Mouse (Mus musculus) CH12.LX (cell line): Measurements from ENCODE around the gene Sertad4.

Source experiments
- BHLHE40 ChIP-seq: IDR thresholded peaks from 2 replicates; pipeline ENCODE4 v1.6.1; 2011; ENCODE audit warnings: mild to moderate bottlenecking, low read depth, low read length, improper control_type of control experiment
- CHD2 ChIP-seq: IDR thresholded peaks from 2 replicates; pipeline ENCODE4 v1.6.1; 2011; ENCODE audit warnings: low read length, improper control_type of control experiment
- CTCF ChIP-seq, 2 experiments: IDR thresholded peaks in 1 of 2; conservative IDR thresholded peaks in 1 of 2; 2 replicates each; pipeline ENCODE4 v1.5.1; 2011 to 2012; ENCODE audit warnings: low read depth in 2 of 2, low read length in 2 of 2, improper control_type of control experiment in 1 of 2, inconsistent platforms in 1 of 2, mild to moderate bottlenecking in 1 of 2, moderate library complexity in 1 of 2
- GABPA ChIP-seq: IDR thresholded peaks from 2 replicates; pipeline ENCODE4 v1.6.1; 2012; ENCODE audit warnings: low read depth, low read length, improper control_type of control experiment, inconsistent platforms; ENCODE audit not compliant: insufficient replicate concordance
- JUND ChIP-seq: conservative IDR thresholded peaks from 2 replicates; pipeline ENCODE4 v1.6.1; 2011; ENCODE audit warnings: low read depth, low read length, improper control_type of control experiment
- MAX ChIP-seq: IDR thresholded peaks from 2 replicates; pipeline ENCODE4 v1.6.1; 2011; ENCODE audit warnings: low read length, improper control_type of control experiment
- MAZ ChIP-seq: IDR thresholded peaks from 2 replicates; pipeline ENCODE4 v1.6.1; 2012; ENCODE audit warnings: low read depth, mild to moderate bottlenecking, inconsistent platforms, low read length, improper control_type of control experiment, moderate library complexity
- POLR2A ChIP-seq: IDR thresholded peaks from 2 replicates; pipeline ENCODE4 v1.6.1; 2011; ENCODE audit warnings: low read depth, mild to moderate bottlenecking, improper control_type of control experiment, low read length
- USF1 ChIP-seq: IDR thresholded peaks from 2 replicates; pipeline ENCODE4 v1.6.1; 2014; ENCODE audit warnings: low read depth, mild to moderate bottlenecking, inconsistent platforms, low read length, improper control_type of control experiment
- USF2 ChIP-seq: conservative IDR thresholded peaks from 2 replicates; pipeline ENCODE4 v1.6.1; 2011; ENCODE audit warnings: low read depth, low read length, improper control_type of control experiment

DNA sequence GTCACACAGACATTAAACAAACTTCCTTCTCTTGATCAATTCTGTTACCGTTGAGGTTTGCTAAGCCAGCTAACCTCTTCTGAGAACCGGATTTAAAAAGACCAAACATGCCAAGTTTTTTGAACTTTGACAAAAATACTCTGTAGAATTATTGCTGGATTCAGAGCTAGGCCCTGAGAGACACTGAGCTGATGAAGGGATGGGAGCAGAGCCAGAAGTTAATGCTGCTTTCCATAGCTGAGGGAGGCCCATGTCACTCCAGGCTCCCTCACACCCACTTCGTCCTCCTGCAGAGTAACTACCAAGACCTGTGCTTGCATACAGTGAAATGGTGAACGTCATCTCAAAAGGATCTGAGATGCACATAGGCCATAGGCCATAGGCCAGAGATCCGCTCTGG lies 43.3 kb downstream of the Sertad4 start:
- TF ChIP-seq MAZ (no peak), GABPA (no peak), USF2 (no peak), USF1 (no peak), BHLHE40 (no peak), CHD2 (no peak), JUND (no peak), CTCF (conservative IDR thresholded peaks at IDR 0.05 in 1 of 2, IDR thresholded peaks at IDR 0.05 in 1 of 2; ENCODE audit: low read depth in 2 of 2, low read length in 2 of 2) (no peak), POLR2A (no peak), MAX (no peak)
